ENCODE assay signal across 14 mouse cellular contexts in genomic region chr5:96412754-96413394, GRCm38 (mm10). TPM values are rescaled to one million over a fixed set of nuclear protein-coding genes. Genes with fewer than 3 reads are reported as not detected.
DNase-seq lines count a peak whose midpoint lies in the region; ATAC-seq and TF ChIP-seq lines count a peak whose summit lies in the region.
"Had no signal": no experiment of that assay in that cellular context is flagged by ENCODE, and none has a peak within 500 bp of the region (broad histone marks: within the 10 kb centered on the region; RNA-seq: fewer than 3 reads in every experiment).

No protein-coding gene starts in this region.

- ATAC-seq in midbrain, embryonic 11.5 days (ENCODE audit: low FRiP score) = no peak
- ATAC-seq in midbrain, embryonic 14.5 days (ENCODE audit: low FRiP score, low TSS enrichment) = no peak
- ATAC-seq in kidney, embryonic 15.5 days (replicated peaks; ENCODE audit: low FRiP score) = peak; percentile 77
- peak; percentile 95 for ATAC-seq in lung, postnatal 0 days
- ATAC-seq: forebrain, embryonic 13.5 days had no signal

- no peak for TF ChIP-seq CTCF in lung, postnatal 0 days (IDR thresholded peaks at IDR 0.05)

- no peak overlapping the region for H3K4me3 ChIP-seq in midbrain, embryonic 11.5 days (ENCODE audit: low read depth, low read length)
- H3K4me3 ChIP-seq in midbrain, embryonic 14.5 days (replicated peaks; ENCODE audit: low read depth, low read length) = no peak overlapping the region
- H3K4me3 ChIP-seq in kidney, embryonic 15.5 days (replicated peaks) = no peak overlapping the region
- H3K4me3 ChIP-seq in lung, postnatal 0 days (ENCODE audit: low read depth, low read length) = no peak overlapping the region
- H3K4me3 ChIP-seq: forebrain, embryonic 13.5 days; heart, embryonic 13.5 days; hindbrain, embryonic 13.5 days had no signal

- H3K27ac ChIP-seq in midbrain, embryonic 11.5 days (ENCODE audit: low read depth, low read length) = no peak overlapping the region
- no peak overlapping the region for H3K27ac ChIP-seq in midbrain, embryonic 14.5 days (replicated peaks; ENCODE audit: low read depth, low read length)
- H3K27ac ChIP-seq in kidney, embryonic 15.5 days = peak overlapping the region; percentile 66
- peak overlapping the region; percentile 68 for H3K27ac ChIP-seq in lung, postnatal 0 days (ENCODE audit: low read length)
- H3K27ac ChIP-seq: forebrain, embryonic 13.5 days; heart, embryonic 13.5 days; hindbrain, embryonic 13.5 days had no signal

- H3K9ac ChIP-seq in midbrain, embryonic 11.5 days (ENCODE audit: low read length) = no peak overlapping the region
- no peak overlapping the region for H3K9ac ChIP-seq in midbrain, embryonic 14.5 days (replicated peaks; ENCODE audit: low read length)
- no peak overlapping the region for H3K9ac ChIP-seq in kidney, embryonic 15.5 days
- H3K9ac ChIP-seq in lung, postnatal 0 days (replicated peaks; ENCODE audit: low read depth) = no peak overlapping the region
- H3K9ac ChIP-seq: forebrain, embryonic 13.5 days; heart, embryonic 13.5 days; hindbrain, embryonic 13.5 days had no signal

- no peaks in the 10 kb centered on the region for H3K4me1 ChIP-seq in midbrain, embryonic 11.5 days (ENCODE audit: control insufficient read depth, insufficient read depth, low read length)
- no peaks in the 10 kb centered on the region for H3K4me1 ChIP-seq in midbrain, embryonic 14.5 days (ENCODE audit: control insufficient read depth, insufficient read depth, low read length)
- H3K4me1 ChIP-seq in kidney, embryonic 15.5 days = peaks cover 35% of the 10 kb centered on the region
- no peaks in the 10 kb centered on the region for H3K4me1 ChIP-seq in lung, postnatal 0 days (ENCODE audit: insufficient read depth, low read depth, low read length)
- H3K4me1 ChIP-seq: forebrain, embryonic 13.5 days; hindbrain, embryonic 13.5 days had no signal

- peak; percentile 56 for DNase-seq in midbrain, embryonic 11.5 days (ENCODE audit: low spot score, missing footprints)
- no peak for DNase-seq in midbrain, embryonic 14.5 days
- DNase-seq in lung, postnatal 0 days (ENCODE audit: low spot score) = peak; percentile 70
- peak; percentile 20 for DNase-seq in urinary bladder, postnatal 25 days (ENCODE audit: low spot score)
- DNase-seq in layer of hippocampus, postnatal 25 days (ENCODE audit: extremely low spot score in 1 of 2, low spot score in 1 of 2) = no peak
- no peak for DNase-seq in left cerebral cortex, adult 9 months (ENCODE audit: low spot score in 2 of 2)
- DNase-seq: cerebellum, adult 8-10 months; embryo, embryonic 11 days; gastrocnemius, postnatal 14 days; thymus, postnatal 36 days had no signal

- 87% methylated on average over 11 of the region's 11 CpGs for WGBS in midbrain, embryonic 11.5 days
- WGBS in midbrain, embryonic 14.5 days = 88% methylated on average over 11 of the region's 11 CpGs
- 50% methylated on average over 11 of the region's 11 CpGs for WGBS in kidney, embryonic 15.5 days
- WGBS in lung, postnatal 0 days = 49% methylated on average over 11 of the region's 11 CpGs

- peak; percentile 95 for TF ChIP-seq EP300 in lung, postnatal 0 days (IDR thresholded peaks at IDR 0.05)

- H3K27me3 ChIP-seq in midbrain, embryonic 11.5 days (ENCODE audit: control insufficient read depth, insufficient read depth, low read length) = no peaks in the 10 kb centered on the region
- no peaks in the 10 kb centered on the region for H3K27me3 ChIP-seq in midbrain, embryonic 14.5 days (ENCODE audit: control insufficient read depth, insufficient read depth, low read length)
- no peaks in the 10 kb centered on the region for H3K27me3 ChIP-seq in kidney, embryonic 15.5 days
- H3K27me3 ChIP-seq in lung, postnatal 0 days (replicated peaks; ENCODE audit: insufficient read depth, low read length) = no peaks in the 10 kb centered on the region
- H3K27me3 ChIP-seq: forebrain, embryonic 13.5 days; heart, embryonic 13.5 days; hindbrain, embryonic 13.5 days had no signal

- H3K36me3 ChIP-seq in midbrain, embryonic 11.5 days (ENCODE audit: control insufficient read depth, insufficient read depth, low read length) = no peaks in the 10 kb centered on the region
- no peaks in the 10 kb centered on the region for H3K36me3 ChIP-seq in midbrain, embryonic 14.5 days (ENCODE audit: control insufficient read depth, insufficient read depth, low read length)
- no peaks in the 10 kb centered on the region for H3K36me3 ChIP-seq in kidney, embryonic 15.5 days
- H3K36me3 ChIP-seq in lung, postnatal 0 days (ENCODE audit: insufficient read depth, low read length) = no peaks in the 10 kb centered on the region
- H3K36me3 ChIP-seq: heart, embryonic 13.5 days; hindbrain, embryonic 13.5 days had no signal

- H3K4me2 ChIP-seq in midbrain, embryonic 11.5 days = no peak overlapping the region
- no peak overlapping the region for H3K4me2 ChIP-seq in midbrain, embryonic 14.5 days (ENCODE audit: low read length)
- H3K4me2 ChIP-seq in kidney, embryonic 15.5 days = no peak overlapping the region
- H3K4me2 ChIP-seq in lung, postnatal 0 days (replicated peaks; ENCODE audit: low read depth, low read length) = no peak overlapping the region
- H3K4me2 ChIP-seq: forebrain, embryonic 13.5 days; heart, embryonic 13.5 days; hindbrain, embryonic 13.5 days had no signal

- H3K9me3 ChIP-seq in midbrain, embryonic 11.5 days (ENCODE audit: control insufficient read depth, low read length) = no peaks in the 10 kb centered on the region
- H3K9me3 ChIP-seq in midbrain, embryonic 14.5 days (ENCODE audit: control insufficient read depth, low read length) = no peaks in the 10 kb centered on the region
- H3K9me3 ChIP-seq in kidney, embryonic 15.5 days (replicated peaks) = no peaks in the 10 kb centered on the region
- H3K9me3 ChIP-seq in lung, postnatal 0 days (ENCODE audit: low read length) = no peaks in the 10 kb centered on the region
- H3K9me3 ChIP-seq: forebrain, embryonic 13.5 days; heart, embryonic 13.5 days; hindbrain, embryonic 13.5 days had no signal

RNA-seq across cellular contexts. Expression of gene Fras1, which starts 39.1 kb away (rescaled TPM):
- polyA plus RNA-seq in midbrain, embryonic 11.5 days (2014; fragmentation: Nextera tagmentation; extraction: Ambion mirVana) = 5.3 and 6.2 TPM in 2 replicates
- polyA plus RNA-seq in midbrain, embryonic 14.5 days (2014; fragmentation: Nextera tagmentation; extraction: Ambion mirVana) = 6.3 and 7.8 TPM in 2 replicates
- polyA plus RNA-seq in kidney, embryonic 15.5 days (2015; fragmentation: Nextera tagmentation; extraction: Ambion mirVana) = 35.3 and 36.4 TPM in 2 replicates
- polyA plus RNA-seq in lung, postnatal 0 days (2015; fragmentation: Nextera tagmentation; extraction: Ambion mirVana) = 8.0 and 8.6 TPM in 2 replicates
- total RNA-seq in layer of hippocampus, postnatal 25 days (2021) = 10 to 100 TPM; 10.9 to 14.3 TPM

Comparison
In these comparisons a context has a peak if more than half of its experiments do, and no peak if none do; other contexts are left out.
1. DNase-seq: peak in midbrain, embryonic 11.5 days (single experiment), lung, postnatal 0 days (single experiment) and urinary bladder, postnatal 25 days (single experiment); none in midbrain, embryonic 14.5 days (single experiment), layer of hippocampus, postnatal 25 days (0 of 2) and left cerebral cortex, adult 9 months (0 of 2).
2. ATAC-seq: peak in kidney, embryonic 15.5 days (single experiment) and lung, postnatal 0 days (single experiment); none in midbrain, embryonic 11.5 days (single experiment) and midbrain, embryonic 14.5 days (single experiment).
3. H3K27ac ChIP-seq: peak in kidney, embryonic 15.5 days (single experiment) and lung, postnatal 0 days (single experiment); none in midbrain, embryonic 11.5 days (single experiment) and midbrain, embryonic 14.5 days (single experiment).